Mouse (Mus musculus) liver, embryonic 15.5 days (tissue): ENCODE results near the gene Derl3. TPM values are rescaled to one million over a fixed set of nuclear protein-coding genes. Genes with fewer than 3 reads are reported as not detected.
A peak's percentile ranks its signal among the peaks of the same experiment; 100 is the strongest.
"Not testable (repeated sequence)": the region's sequence is repeated elsewhere in the genome, so short reads cannot be mapped to it uniquely, and the experiment has no call there.

ENCODE experiments used
- ATAC-seq: fragments of 200-750 bp; cut with Nextera tagmentation; 2 replicates; pipeline ENCODE4 v1.8.0; 2017; ENCODE audit warnings: moderate number of reproducible peaks, mild to moderate bottlenecking, moderate library complexity; ENCODE audit not compliant: insufficient read depth
- H3K27ac ChIP-seq: fragments of 300-500 bp; sonication (generic); replicated peaks from 2 replicates; pipeline ENCODE4 v1.5.1; 2015; ENCODE audit warnings: mild to moderate bottlenecking, inconsistent platforms
- H3K27me3 ChIP-seq: fragments of 300-500 bp; sonication (generic); 2 replicates; pipeline ENCODE4 v1.6.1; 2015; ENCODE audit warnings: mild to moderate bottlenecking, inconsistent platforms
- H3K36me3 ChIP-seq: fragments of 300-500 bp; sonication (generic); replicated peaks from 2 replicates; pipeline ENCODE4 v1.6.1; 2015; ENCODE audit warnings: moderate library complexity, mild to moderate bottlenecking, inconsistent platforms
- H3K4me1 ChIP-seq: fragments of 300-500 bp; sonication (generic); replicated peaks from 2 replicates; pipeline ENCODE4 v1.6.1; 2015; ENCODE audit warnings: inconsistent platforms
- H3K4me2 ChIP-seq: fragments of 300-500 bp; sonication (generic); 2 replicates; pipeline ENCODE4 v1.6.1; 2015; ENCODE audit warnings: moderate library complexity, mild to moderate bottlenecking, inconsistent platforms
- H3K4me3 ChIP-seq: fragments of 300-500 bp; sonication (generic); replicated peaks from 2 replicates; pipeline ENCODE4 v1.5.1; 2015; ENCODE audit warnings: mild to moderate bottlenecking, inconsistent platforms
- H3K9ac ChIP-seq: fragments of 300-500 bp; sonication (generic); 2 replicates; pipeline ENCODE4 v1.6.1; 2015; ENCODE audit warnings: moderate library complexity, mild to moderate bottlenecking, inconsistent platforms
- H3K9me3 ChIP-seq: fragments of 300-500 bp; sonication (generic); replicated peaks from 2 replicates; pipeline ENCODE4 v1.6.1; 2016; ENCODE audit warnings: inconsistent platforms
- WGBS: fragments of 180-500 bp; shearing (Covaris S2); methylation state at CpG from one replicate; pipeline ENCODE4 v1.1.7; 2015; ENCODE audit warnings: mixed read lengths; ENCODE audit not compliant: insufficient replicate concordance; 5-methylcytosine and 5-hydroxymethylcytosine counted together
- polyA plus RNA-seq: library from polyadenylated mRNA; unstranded; fragments of >200 nt; fragmentation: Nextera tagmentation; extraction: Ambion mirVana; gene quantifications from 2 replicates; pipeline ENCODE4 v1.2.1, GENCODE M21; 2015

Derl3 gene
- polyA plus RNA-seq, 1 experiment from 2014 or later, result 0.67 TPM

GRCm38 (mm10) chr10:75855416-75855981, 37.7 kb upstream of the Derl3 start:
- no peak overlapping the region for H3K4me3 ChIP-seq
- H3K27ac ChIP-seq, result no peak overlapping the region
- H3K27me3 ChIP-seq, result peaks cover 20% of the 10 kb centered on the region
- no peak overlapping the region for H3K9ac ChIP-seq
- ATAC-seq, result no peak
- peaks cover 30% of the 10 kb centered on the region for H3K4me1 ChIP-seq
- no peak overlapping the region for H3K4me2 ChIP-seq
- 82% methylated on average over 15 of the region's 15 CpGs for WGBS
- H3K36me3 ChIP-seq, result peaks cover 13% of the 10 kb centered on the region
- H3K9me3 ChIP-seq, result no peaks in the 10 kb centered on the region

GRCm38 (mm10) chr10:75856155-75856907, 36.9 kb upstream of the Derl3 start:
- Histone ChIP-seq H3K27ac (no peak overlapping the region), H3K9ac (no peak overlapping the region), H3K9me3 (no peaks in the 10 kb centered on the region), H3K27me3 (peaks cover 12% of the 10 kb centered on the region), H3K4me2 (no peak overlapping the region), H3K36me3 (peaks cover 13% of the 10 kb centered on the region), H3K4me3 (no peak overlapping the region), H3K4me1 (peaks cover 37% of the 10 kb centered on the region)
- WGBS, result 74% methylated on average over 11 of the region's 11 CpGs
- no peak for ATAC-seq

DNA sequence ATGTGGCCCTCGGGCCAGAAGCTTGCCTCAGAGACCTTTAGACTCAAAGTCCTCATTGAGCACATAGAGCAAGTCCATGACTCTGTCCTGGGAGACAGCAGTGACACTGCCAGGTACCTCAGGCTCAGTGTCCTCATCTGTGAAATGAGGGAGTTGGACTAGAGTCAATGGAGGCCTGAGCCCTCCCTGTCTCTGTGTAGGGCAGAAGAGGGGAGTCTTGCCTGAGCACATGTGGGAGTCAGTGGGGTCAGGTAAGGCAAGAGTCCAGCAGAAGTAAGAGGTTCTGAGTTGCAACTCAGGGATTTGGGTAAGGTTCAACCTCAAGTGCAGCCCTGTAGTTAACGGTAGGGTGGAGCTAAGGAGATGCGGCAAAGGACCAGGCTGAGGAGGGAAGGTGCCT, 36.2 kb upstream of the Derl3 start:
- Histone ChIP-seq H3K9me3 (no peaks in the 10 kb centered on the region), H3K27ac (no peak overlapping the region), H3K4me2 (no peak overlapping the region), H3K4me1 (peaks cover 42% of the 10 kb centered on the region), H3K9ac (no peak overlapping the region), H3K4me3 (no peak overlapping the region), H3K36me3 (peaks cover 13% of the 10 kb centered on the region), H3K27me3 (peaks cover 6% of the 10 kb centered on the region)
- no peak for ATAC-seq
- 68% methylated on average over 3 of the region's 3 CpGs for WGBS

- no peak overlapping the region for H3K27ac ChIP-seq
- ATAC-seq, result no peak
- WGBS, result 72% methylated on average over 4 of the region's 4 CpGs
- no peaks in the 10 kb centered on the region for H3K9me3 ChIP-seq
- H3K27me3 ChIP-seq, result no peaks in the 10 kb centered on the region
- peaks cover 42% of the 10 kb centered on the region for H3K4me1 ChIP-seq
- no peak overlapping the region; the same call in 1 of the 2 replicates for H3K4me2 ChIP-seq
- H3K36me3 ChIP-seq, result peaks cover 13% of the 10 kb centered on the region
- no peak overlapping the region for H3K9ac ChIP-seq
- H3K4me3 ChIP-seq, result no peak overlapping the region
Observed at GRCm38 (mm10) chr10:75857598-75857997, 35.6 kb upstream of the Derl3 start.

DNA sequence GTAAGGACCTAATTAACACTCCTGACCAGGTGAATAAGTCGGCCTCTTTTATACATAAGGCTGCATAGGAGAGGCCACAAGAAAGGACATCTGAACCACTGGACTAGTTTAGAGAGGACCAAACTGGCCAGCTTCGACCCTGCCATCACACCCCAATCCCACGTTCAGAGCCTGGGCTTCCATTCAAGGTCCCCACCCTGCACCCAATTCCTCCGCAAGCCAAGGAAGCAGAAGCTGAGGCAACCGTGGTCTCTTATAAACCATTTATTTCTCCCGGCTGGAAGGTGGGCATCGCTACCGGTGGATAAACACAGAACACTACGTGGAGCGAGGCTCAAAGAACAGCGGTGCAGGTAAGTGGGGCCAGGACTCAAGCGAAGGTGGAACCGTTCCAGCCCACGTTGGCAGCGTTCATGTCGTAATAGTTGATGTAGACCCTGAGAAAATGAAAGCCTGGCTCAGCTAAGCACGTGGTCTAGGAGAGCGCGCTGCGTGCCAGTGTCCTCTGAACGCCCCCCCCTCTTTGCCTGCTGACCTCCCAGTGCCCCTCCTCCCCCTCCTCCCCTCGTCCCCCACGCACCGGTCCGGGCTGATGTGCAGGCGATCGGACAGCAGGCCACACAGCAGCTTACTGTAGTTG, 34.0 kb upstream of the Derl3 start:
- Histone ChIP-seq H3K9ac (peak overlapping the region; percentile 71), H3K9me3 (no peaks in the 10 kb centered on the region), H3K4me3 (peak overlapping the region; percentile 70), H3K27ac (peak overlapping the region; percentile 85), H3K27me3 (no peaks in the 10 kb centered on the region), H3K36me3 (peaks cover 13% of the 10 kb centered on the region), H3K4me2 (peak overlapping the region; percentile 92), H3K4me1 (peaks cover 42% of the 10 kb centered on the region)
- 2% methylated on average over 27 of the region's 27 CpGs for WGBS
- peak; percentile 40 for ATAC-seq

GRCm38 (mm10) chr10:75859786-75860470, 33.3 kb upstream of the Derl3 start, which contains the start of gene Mif:
Mif (minus strand) TSS chr10:75860240.
- Histone ChIP-seq H3K9ac (peak within 1 kb of the TSS; percentile 71), H3K36me3 (peaks cover 13% of the 10 kb centered on the region), H3K4me2 (peak within 1 kb of the TSS; percentile 92), H3K27ac (peak within 1 kb of the TSS; percentile 85), H3K4me3 (peak within 1 kb of the TSS; percentile 70), H3K4me1 (peaks cover 42% of the 10 kb centered on the region)
- under 1% methylated on average over 46 of the region's 46 CpGs for WGBS
- not testable (repeated sequence) for H3K9me3 ChIP-seq, H3K27me3 ChIP-seq
- ATAC-seq, result peak; percentile 93

GRCm38 (mm10) chr10:75860746-75861145, 32.5 kb upstream of the Derl3 start:
- ATAC-seq, result no peak
- Histone ChIP-seq H3K4me2 (peak overlapping the region; percentile 92), H3K36me3 (peaks cover 13% of the 10 kb centered on the region), H3K9me3 (no peaks in the 10 kb centered on the region), H3K4me1 (peaks cover 42% of the 10 kb centered on the region), H3K27me3 (no peaks in the 10 kb centered on the region), H3K27ac (no peak overlapping the region), H3K4me3 (no peak overlapping the region), H3K9ac (no peak overlapping the region)
- 37% methylated on average over 7 of the region's 7 CpGs for WGBS

- no peak overlapping the region for H3K4me3 ChIP-seq
- H3K9me3 ChIP-seq, result no peaks in the 10 kb centered on the region
- H3K4me1 ChIP-seq, result peaks cover 42% of the 10 kb centered on the region
- H3K27me3 ChIP-seq, result no peaks in the 10 kb centered on the region
- 62% methylated on average over 5 of the region's 5 CpGs for WGBS
- no peak overlapping the region for H3K9ac ChIP-seq
- no peak overlapping the region for H3K4me2 ChIP-seq
- ATAC-seq, result no peak
- peaks cover 13% of the 10 kb centered on the region for H3K36me3 ChIP-seq
- no peak overlapping the region for H3K27ac ChIP-seq
Observed at GRCm38 (mm10) chr10:75861587-75861986, 31.6 kb upstream of the Derl3 start.

- Histone ChIP-seq H3K4me2 (peak overlapping the region; percentile 72), H3K4me3 (peak overlapping the region; percentile 49), H3K9me3 (no peaks in the 10 kb centered on the region), H3K27me3 (0 out of 2 replicates have a peak, but pooled peaks cover 13% of the 10 kb centered on the region), H3K4me1 (peaks cover 17% of the 10 kb centered on the region), H3K36me3 (no peaks in the 10 kb centered on the region), H3K9ac (peak overlapping the region; percentile 19; the same call in 1 of the 2 replicates), H3K27ac (no peak overlapping the region)
- WGBS, result 29% methylated on average over 10 of the region's 10 CpGs
- ATAC-seq, result peak; percentile 35
Observed at GRCm38 (mm10) chr10:75872025-75872914, 20.9 kb upstream of the Derl3 start.

GRCm38 (mm10) chr10:75872915-75873542, 20.2 kb upstream of the Derl3 start:
- H3K36me3 ChIP-seq, result no peaks in the 10 kb centered on the region
- H3K9me3 ChIP-seq, result no peaks in the 10 kb centered on the region
- H3K4me2 ChIP-seq, result peak overlapping the region; percentile 72
- ATAC-seq, result peak; percentile 78
- peak overlapping the region; percentile 49 for H3K4me3 ChIP-seq
- peak overlapping the region; percentile 19; the same call in 1 of the 2 replicates for H3K9ac ChIP-seq
- peaks cover 17% of the 10 kb centered on the region for H3K4me1 ChIP-seq
- H3K27ac ChIP-seq, result no peak overlapping the region
- 0 out of 2 replicates have a peak, but pooled peaks cover 13% of the 10 kb centered on the region for H3K27me3 ChIP-seq
- WGBS, result 5% methylated on average over 11 of the region's 11 CpGs
